Mouse (Mus musculus) cerebellum, adult 18-20 months (tissue): ENCODE measurements around the gene Fam161a.
"Not testable (repeated sequence)": the region's sequence is repeated elsewhere in the genome, so short reads cannot be mapped to it uniquely, and the experiment has no call there.

Experiments used
- DNase-seq, 2 experiments: peaks; one replicate each; pipeline ENCODE4 v3.0.0; 2021

The Fam161a gene

GRCm38 (mm10) chr11:23063857-23064256, 56.5 kb downstream of the Fam161a start:
- DNase-seq: no peak

GRCm38 (mm10) chr11:23064276-23064675, 56.9 kb downstream of the Fam161a start:
- DNase-seq: not testable (repeated sequence)

- no peak for DNase-seq
Observed at GRCm38 (mm10) chr11:23065167-23065668, 57.9 kb downstream of the Fam161a start.

GRCm38 (mm10) chr11:23067395-23068136, 60.2 kb downstream of the Fam161a start:
- peak; percentile 91 to 93 for DNase-seq

GRCm38 (mm10) chr11:23068201-23068600, 60.9 kb downstream of the Fam161a start:
- no peak for DNase-seq

- not testable (repeated sequence) for DNase-seq
Observed at GRCm38 (mm10) chr11:23068986-23069385, 61.7 kb downstream of the Fam161a start.

GRCm38 (mm10) chr11:23074841-23075240, 67.5 kb downstream of the Fam161a start:
- DNase-seq: no peak

GRCm38 (mm10) chr11:23078541-23078940, 71.2 kb downstream of the Fam161a start:
- no peak for DNase-seq
